Mouse (Mus musculus) hindbrain, embryonic 11.5 days (tissue): ENCODE measurements around the gene Ifngr1. TPM values are rescaled to one million over a fixed set of nuclear protein-coding genes. Genes with fewer than 3 reads are reported as not detected.

ENCODE experiments used
- ATAC-seq: fragments of 200-750 bp; cut with Nextera tagmentation; 2 replicates; pipeline ENCODE4 v1.8.0; 2017; ENCODE audit warnings: mild to moderate bottlenecking, moderate TSS enrichment, moderate library complexity; ENCODE audit not compliant: low FRiP score
- DNase-seq: peaks from one replicate; pipeline ENCODE4 v3.0.0-alpha.2; 2015; ENCODE audit warnings: low spot score
- H3K27ac ChIP-seq: fragments of 300-500 bp; sonication (generic); 2 replicates; pipeline ENCODE4 v1.5.1; 2014; ENCODE audit warnings: mild to moderate bottlenecking, low read depth, low read length
- H3K27me3 ChIP-seq: fragments of 300-500 bp; sonication (generic); 2 replicates; pipeline ENCODE4 v1.6.1; 2014; ENCODE audit warnings: mild to moderate bottlenecking, low read length, moderate library complexity, mixed read lengths; ENCODE audit not compliant: control insufficient read depth, insufficient read depth
- H3K36me3 ChIP-seq: fragments of 300-500 bp; sonication (generic); 2 replicates; pipeline ENCODE4 v1.6.1; 2014; ENCODE audit warnings: mild to moderate bottlenecking, low read length, moderate library complexity, mixed read lengths; ENCODE audit not compliant: control insufficient read depth, insufficient read depth
- H3K4me1 ChIP-seq: fragments of 300-500 bp; sonication (generic); replicated peaks from 2 replicates; pipeline ENCODE4 v1.6.1; 2014; ENCODE audit warnings: low read length, mixed read lengths; ENCODE audit not compliant: control insufficient read depth, insufficient read depth
- H3K4me2 ChIP-seq: fragments of 300-500 bp; sonication (generic); replicated peaks from 2 replicates; pipeline ENCODE4 v1.6.1; 2014; ENCODE audit warnings: mild to moderate bottlenecking, low read depth, low read length
- H3K4me3 ChIP-seq: fragments of 300-500 bp; sonication (generic); 2 replicates; pipeline ENCODE4 v1.5.1; 2014; ENCODE audit warnings: low read depth, low read length
- H3K9ac ChIP-seq: fragments of 300-500 bp; sonication (generic); 2 replicates; pipeline ENCODE4 v1.6.1; 2014; ENCODE audit warnings: low read depth, low read length
- H3K9me3 ChIP-seq: fragments of 300-500 bp; sonication (generic); 2 replicates; pipeline ENCODE4 v1.6.1; 2016; ENCODE audit warnings: low read length; ENCODE audit not compliant: control insufficient read depth
- WGBS: fragments of 180-500 bp; shearing (Covaris S2); extraction: QIAGEN DNeasy Blood & Tissue Kit; methylation state at CpG from one replicate; pipeline ENCODE4 v1.1.7; 2014; 5-methylcytosine and 5-hydroxymethylcytosine counted together
- polyA plus RNA-seq: library from polyadenylated mRNA; unstranded; fragments of >200 nt; fragmentation: Nextera tagmentation; extraction: Ambion mirVana; gene quantifications from 2 replicates; pipeline ENCODE4 v1.2.1, GENCODE M21; 2014

The Ifngr1 gene
- 30.0 and 31.4 TPM in 2 replicates for polyA plus RNA-seq

DNA sequence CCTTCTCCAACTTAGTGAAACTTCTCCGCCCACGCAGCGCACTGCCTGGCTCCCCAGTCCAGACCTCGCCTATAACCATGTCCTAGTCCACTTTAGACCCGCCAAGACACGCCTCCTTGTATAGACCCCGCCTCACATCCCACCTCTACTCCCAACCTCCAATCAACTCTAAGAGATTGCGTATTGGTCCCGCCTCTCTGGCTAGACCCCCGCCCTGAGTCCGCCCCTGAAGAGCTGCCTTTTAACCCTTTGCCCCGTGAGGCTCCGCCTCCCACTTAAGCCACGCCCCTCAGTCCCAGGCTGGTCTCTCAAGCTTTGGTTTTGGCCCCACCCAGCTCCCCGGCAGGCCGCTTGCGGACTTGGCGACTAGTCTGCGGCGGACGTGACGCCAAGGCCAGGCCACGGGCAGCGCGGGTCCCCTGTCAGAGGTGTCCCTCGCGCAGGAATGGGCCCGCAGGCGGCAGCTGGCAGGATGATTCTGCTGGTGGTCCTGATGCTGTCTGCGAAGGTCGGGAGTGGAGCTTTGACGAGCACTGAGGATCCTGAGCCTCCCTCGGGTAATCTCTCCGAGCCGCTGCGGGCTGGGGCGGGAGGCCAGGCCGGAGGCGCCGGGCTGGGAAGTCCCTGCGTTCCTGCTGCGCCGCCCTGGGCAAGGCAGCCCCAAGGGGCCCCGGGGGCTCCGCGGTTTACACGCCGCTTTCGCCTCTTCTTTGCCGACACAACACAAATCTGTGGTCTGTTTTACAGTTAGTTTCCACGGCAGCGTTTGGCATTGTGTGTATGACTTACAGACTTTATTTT is at the start of gene Ifngr1:
Gene Ifngr1, plus strand, starts transcription at position 309 of the 801 bp plus-strand sequence.
- under 1% methylated on average over 52 of the region's 52 CpGs for WGBS
- H3K9ac ChIP-seq, result peak within 1 kb of the TSS; percentile 53
- H3K9me3 ChIP-seq, result no peaks in the 10 kb centered on the region
- no peaks in the 10 kb centered on the region for H3K36me3 ChIP-seq
- H3K4me3 ChIP-seq, result peak within 1 kb of the TSS; percentile 47
- ATAC-seq, result peak; percentile 100
- peak within 1 kb of the TSS; percentile 51 for H3K4me2 ChIP-seq
- H3K27me3 ChIP-seq, result no peaks in the 10 kb centered on the region
- H3K4me1 ChIP-seq, result no peaks in the 10 kb centered on the region
- peak within 1 kb of the TSS; percentile 42; the same call in 1 of the 2 replicates for H3K27ac ChIP-seq
- peak; percentile 99 for DNase-seq

DNA sequence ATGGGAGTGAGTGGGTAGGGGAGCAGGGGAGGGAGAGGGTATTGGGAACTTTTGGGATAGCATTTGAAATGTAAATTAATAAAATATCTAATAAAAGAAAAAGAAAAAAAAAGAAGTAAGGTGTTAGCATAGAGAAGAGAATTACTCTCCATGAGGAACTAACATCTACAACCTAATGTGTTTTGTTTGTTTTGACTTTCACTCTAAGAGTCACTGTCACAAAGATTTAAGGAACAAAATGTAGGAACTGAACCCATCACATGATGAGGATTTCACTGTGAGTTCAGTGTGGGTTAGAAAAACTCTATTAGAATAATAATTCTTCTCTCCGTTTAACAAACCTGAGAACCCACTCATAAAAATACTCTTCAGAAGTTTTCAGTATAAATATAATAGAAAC is 44.9 kb upstream of the Ifngr1 start:
- WGBS, result 93% methylated on average over 1 of the region's 1 CpGs
- no peak overlapping the region for H3K4me3 ChIP-seq

DNA sequence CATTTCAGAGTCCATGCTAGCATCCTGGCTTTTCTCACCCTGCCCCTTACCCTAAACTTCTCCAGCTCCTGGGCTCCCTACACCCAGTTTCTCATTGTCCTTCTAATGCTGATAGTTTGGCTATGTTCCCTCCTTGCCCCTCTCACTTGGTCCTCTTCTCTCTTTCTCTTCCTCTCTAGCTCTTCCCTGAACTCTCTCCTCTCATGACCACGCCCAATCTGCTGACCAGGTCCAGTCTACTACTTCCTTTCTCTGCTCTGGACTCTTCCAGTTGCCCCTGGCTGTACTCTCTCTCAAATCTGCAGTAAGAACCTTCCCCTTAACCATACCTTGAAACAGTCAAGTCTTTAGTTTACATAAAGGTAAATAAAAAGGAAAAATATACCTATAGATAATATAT is 43.7 kb upstream of the Ifngr1 start:
- no peaks in the 10 kb centered on the region for H3K4me1 ChIP-seq
- H3K36me3 ChIP-seq, result no peaks in the 10 kb centered on the region
- WGBS, result 83% methylated on average over 1 of the region's 1 CpGs
- H3K4me2 ChIP-seq, result no peak overlapping the region
- no peak for ATAC-seq
- no peaks in the 10 kb centered on the region for H3K27me3 ChIP-seq
- no peak overlapping the region for H3K4me3 ChIP-seq
- no peak overlapping the region for H3K27ac ChIP-seq
- no peaks in the 10 kb centered on the region for H3K9me3 ChIP-seq
- DNase-seq, result no peak
- H3K9ac ChIP-seq, result no peak overlapping the region

More for the DNA sequence above, 44.9 kb upstream of the Ifngr1 start:
- no peaks in the 10 kb centered on the region for H3K36me3 ChIP-seq
- no peaks in the 10 kb centered on the region for H3K9me3 ChIP-seq
- H3K27ac ChIP-seq, result no peak overlapping the region
- no peak overlapping the region for H3K9ac ChIP-seq
- H3K4me1 ChIP-seq, result no peaks in the 10 kb centered on the region
- ATAC-seq (no peak), DNase-seq (no peak)
- H3K27me3 ChIP-seq, result no peaks in the 10 kb centered on the region
- no peak overlapping the region for H3K4me2 ChIP-seq

DNA sequence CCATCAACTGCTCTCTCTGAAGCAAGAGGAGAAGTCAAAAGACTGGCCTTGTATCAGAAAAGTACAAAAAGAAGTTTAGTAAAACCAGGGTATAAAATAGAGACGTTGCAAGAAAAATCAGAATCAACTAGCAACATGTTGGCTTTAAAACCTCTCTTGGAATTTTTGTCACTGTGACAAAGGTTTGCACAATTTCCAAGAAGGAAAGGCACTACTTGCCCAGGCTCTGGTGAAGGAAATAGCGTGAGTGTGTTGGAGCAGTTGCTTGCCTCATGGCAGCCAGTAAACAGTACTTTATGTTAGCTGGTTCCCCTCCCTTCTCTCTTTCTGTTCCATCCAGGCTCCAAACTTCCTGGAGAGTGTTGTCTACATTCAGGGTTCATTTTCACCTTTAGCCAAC is 43.3 kb upstream of the Ifngr1 start:
- H3K9ac ChIP-seq, result no peak overlapping the region
- no peaks in the 10 kb centered on the region for H3K27me3 ChIP-seq
- H3K36me3 ChIP-seq, result no peaks in the 10 kb centered on the region
- no peak overlapping the region for H3K27ac ChIP-seq
- no peak for ATAC-seq
- H3K4me3 ChIP-seq, result no peak overlapping the region
- no peak overlapping the region for H3K4me2 ChIP-seq
- H3K4me1 ChIP-seq, result no peaks in the 10 kb centered on the region
- WGBS, result 90% methylated on average over 2 of the region's 2 CpGs
- DNase-seq, result no peak
- H3K9me3 ChIP-seq, result no peaks in the 10 kb centered on the region

DNA sequence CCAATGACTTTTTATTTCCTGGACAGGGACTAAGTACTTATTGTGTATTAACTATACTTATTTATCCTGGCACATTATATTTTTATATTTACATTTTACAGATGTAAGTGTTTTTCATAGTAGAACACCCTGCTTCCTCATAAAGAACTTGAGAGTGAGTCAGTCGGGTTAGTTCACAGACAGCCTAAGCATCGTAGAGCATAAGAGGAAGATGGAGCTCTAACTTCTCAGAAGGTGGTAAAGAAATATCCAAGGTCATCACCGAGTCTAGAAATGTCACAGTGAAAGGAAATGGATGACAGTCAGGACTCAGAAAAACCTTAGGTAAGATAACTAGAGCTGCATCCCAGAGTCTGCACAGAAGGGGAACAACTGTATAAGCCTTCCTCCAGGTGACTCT is 40.2 kb upstream of the Ifngr1 start:
- DNase-seq (no peak), ATAC-seq (no peak)
- Histone ChIP-seq H3K27ac (no peak overlapping the region), H3K4me1 (no peaks in the 10 kb centered on the region), H3K36me3 (no peaks in the 10 kb centered on the region), H3K4me3 (no peak overlapping the region), H3K27me3 (no peaks in the 10 kb centered on the region), H3K4me2 (no peak overlapping the region), H3K9ac (no peak overlapping the region), H3K9me3 (no peaks in the 10 kb centered on the region)
- WGBS, result 92% methylated on average over 3 of the region's 3 CpGs

DNA sequence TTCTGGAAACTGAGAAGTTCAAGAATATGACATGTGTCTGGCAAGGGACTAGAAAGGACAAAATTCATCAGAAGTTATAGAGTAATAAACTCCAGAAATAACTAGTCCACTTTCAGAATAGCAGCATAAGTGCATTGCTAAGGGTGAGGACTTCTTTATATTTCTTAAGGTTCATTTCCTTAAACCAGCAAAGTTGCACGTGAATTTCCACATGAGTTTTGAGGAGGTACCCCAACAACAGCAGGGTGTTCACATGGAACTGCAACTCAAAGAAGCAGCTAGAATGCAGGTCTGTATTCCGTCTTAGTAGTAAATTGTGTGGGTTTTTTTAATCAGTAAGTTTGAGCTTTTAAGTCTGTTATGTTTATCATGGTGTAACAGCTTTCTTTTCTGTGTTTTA is 37.9 kb upstream of the Ifngr1 start:
- Histone ChIP-seq H3K27me3 (no peaks in the 10 kb centered on the region), H3K9me3 (no peaks in the 10 kb centered on the region), H3K4me3 (no peak overlapping the region), H3K4me2 (no peak overlapping the region), H3K36me3 (no peaks in the 10 kb centered on the region), H3K27ac (no peak overlapping the region), H3K9ac (no peak overlapping the region), H3K4me1 (no peaks in the 10 kb centered on the region)
- DNase-seq (no peak), ATAC-seq (no peak)
- WGBS, result 81% methylated on average over 2 of the region's 2 CpGs

DNA sequence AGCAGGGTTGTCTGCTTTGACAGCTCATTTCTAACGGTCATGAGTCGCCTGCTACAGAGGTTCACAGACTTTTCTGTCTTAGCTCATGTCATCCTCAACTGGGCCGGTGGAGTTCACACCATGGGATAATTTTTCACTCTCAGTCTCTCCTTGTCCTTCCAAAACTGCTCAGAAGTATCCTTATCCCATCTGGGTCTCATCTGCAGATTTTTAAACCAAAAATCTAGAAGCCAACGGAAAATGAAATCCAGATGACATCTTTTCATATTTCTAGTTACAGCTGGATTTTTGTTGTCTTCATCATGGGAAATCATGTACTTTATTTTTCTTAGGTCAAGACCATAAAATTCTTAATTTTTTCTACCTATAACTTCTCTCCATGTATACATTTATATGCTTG is 34.1 kb upstream of the Ifngr1 start:
- H3K9ac ChIP-seq, result no peak overlapping the region
- no peaks in the 10 kb centered on the region for H3K36me3 ChIP-seq
- 80% methylated on average over 4 of the region's 4 CpGs for WGBS
- no peak overlapping the region for H3K4me3 ChIP-seq
- no peaks in the 10 kb centered on the region for H3K4me1 ChIP-seq
- H3K27ac ChIP-seq, result no peak overlapping the region
- no peak overlapping the region for H3K4me2 ChIP-seq
- no peaks in the 10 kb centered on the region for H3K9me3 ChIP-seq
- H3K27me3 ChIP-seq, result no peaks in the 10 kb centered on the region
- DNase-seq, result no peak
- ATAC-seq, result no peak

DNA sequence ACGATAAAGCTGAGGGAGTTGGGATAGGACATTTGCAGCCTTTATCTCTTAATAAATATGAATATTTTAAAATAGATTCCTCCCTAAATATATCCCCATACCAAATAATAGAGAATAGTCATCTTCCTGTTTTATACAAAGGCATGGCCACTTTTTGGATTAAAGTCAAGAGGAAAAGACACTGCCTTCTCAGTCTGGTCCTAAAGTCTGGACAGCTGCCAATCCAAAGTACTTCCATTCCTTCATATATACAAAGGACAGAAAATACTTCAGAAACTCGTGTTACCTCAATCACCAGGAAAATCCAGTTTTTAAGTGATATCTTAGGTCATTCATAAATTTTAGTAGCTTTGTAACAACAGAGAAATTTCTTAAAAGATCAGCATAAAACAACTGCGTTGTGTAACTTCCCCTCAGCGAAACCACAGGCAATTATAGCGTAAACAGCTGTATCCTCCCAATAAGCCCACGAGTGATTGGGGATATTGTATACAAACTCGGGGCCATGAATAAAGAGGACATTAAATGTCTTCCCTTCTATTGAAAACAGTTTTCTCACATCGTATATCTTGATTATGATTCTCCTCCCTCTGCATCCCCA is 32.1 kb upstream of the Ifngr1 start:
- Histone ChIP-seq H3K27me3 (no peaks in the 10 kb centered on the region), H3K9me3 (no peaks in the 10 kb centered on the region), H3K9ac (no peak overlapping the region), H3K36me3 (no peaks in the 10 kb centered on the region), H3K4me2 (no peak overlapping the region), H3K4me1 (no peaks in the 10 kb centered on the region), H3K27ac (no peak overlapping the region), H3K4me3 (no peak overlapping the region)
- no peak for ATAC-seq
- DNase-seq, result no peak
- WGBS, result 88% methylated on average over 8 of the region's 8 CpGs

DNA sequence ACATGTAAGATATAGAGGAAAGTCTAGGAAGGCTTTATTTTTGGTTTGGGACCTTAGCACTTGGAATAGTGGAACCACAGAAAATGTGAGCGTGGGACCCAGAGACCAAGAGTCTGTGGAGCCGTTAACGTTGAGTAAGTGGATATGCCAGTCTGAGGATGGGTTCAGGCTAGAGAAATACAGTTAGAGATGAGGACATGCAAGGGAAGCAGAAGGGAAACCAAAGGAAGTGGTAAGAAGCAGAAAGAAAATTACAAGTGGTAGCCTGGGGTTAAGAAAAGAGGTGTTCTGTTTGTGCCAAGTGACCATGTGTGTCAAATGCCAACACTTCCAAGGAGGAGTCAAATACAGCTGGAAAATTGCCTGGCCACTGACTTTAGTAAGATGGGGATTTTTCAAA is 29.2 kb upstream of the Ifngr1 start:
- Histone ChIP-seq H3K4me3 (no peak overlapping the region), H3K4me1 (no peaks in the 10 kb centered on the region), H3K4me2 (no peak overlapping the region), H3K27ac (no peak overlapping the region), H3K27me3 (no peaks in the 10 kb centered on the region), H3K36me3 (no peaks in the 10 kb centered on the region), H3K9ac (no peak overlapping the region), H3K9me3 (no peaks in the 10 kb centered on the region)
- no peak for DNase-seq
- ATAC-seq, result no peak
- 96% methylated on average over 3 of the region's 3 CpGs for WGBS
